Mouse (Mus musculus) stomach, embryonic 16.5 days (tissue): ENCODE results near the gene Fitm1. TPM values are rescaled to one million over a fixed set of nuclear protein-coding genes. Genes with fewer than 3 reads are reported as not detected.
A peak's percentile ranks its signal among the peaks of the same experiment; 100 is the strongest.

Experiments used
- ATAC-seq: fragments of 200-750 bp; cut with Nextera tagmentation; 2 replicates; pipeline ENCODE4 v1.8.0; 2017; ENCODE audit warnings: moderate number of reproducible peaks, moderate TSS enrichment; ENCODE audit not compliant: insufficient read depth, low FRiP score
- H3K27ac ChIP-seq: fragments of 300-500 bp; sonication (generic); 2 replicates; pipeline ENCODE4 v1.5.1; 2014; ENCODE audit warnings: low read length
- H3K27me3 ChIP-seq: fragments of 300-500 bp; sonication (generic); 2 replicates; pipeline ENCODE4 v1.6.1; 2014; ENCODE audit warnings: low read length, control low read depth, mixed read lengths; ENCODE audit not compliant: control insufficient read depth, insufficient read depth
- H3K36me3 ChIP-seq: fragments of 300-500 bp; sonication (generic); 2 replicates; pipeline ENCODE4 v1.6.1; 2014; ENCODE audit warnings: low read length; ENCODE audit not compliant: control insufficient read depth, insufficient read depth
- H3K4me1 ChIP-seq: fragments of 300-500 bp; sonication (generic); 2 replicates; pipeline ENCODE4 v1.6.1; 2014; ENCODE audit warnings: low read length, control low read depth, mixed read lengths; ENCODE audit not compliant: control insufficient read depth, insufficient read depth
- H3K4me2 ChIP-seq: fragments of 300-500 bp; sonication (generic); 2 replicates; pipeline ENCODE4 v1.6.1; 2014; ENCODE audit warnings: low read depth, low read length, mixed read lengths
- H3K4me3 ChIP-seq: fragments of 300-500 bp; sonication (generic); replicated peaks from 2 replicates; pipeline ENCODE4 v1.5.1; 2014; ENCODE audit warnings: mild to moderate bottlenecking, low read length
- H3K9ac ChIP-seq: fragments of 300-500 bp; sonication (generic); 2 replicates; pipeline ENCODE4 v1.6.1; 2014; ENCODE audit warnings: low read length
- H3K9me3 ChIP-seq: fragments of 300-500 bp; sonication (generic); replicated peaks from 2 replicates; pipeline ENCODE4 v1.6.1; 2016; ENCODE audit warnings: low read length, control low read depth; ENCODE audit not compliant: control insufficient read depth
- WGBS: fragments of 180-500 bp; shearing (Covaris S2); extraction: QIAGEN DNeasy Blood & Tissue Kit; methylation state at CpG from one replicate; pipeline ENCODE4 v1.1.7; 2014; 5-methylcytosine and 5-hydroxymethylcytosine counted together
- polyA plus RNA-seq: library from polyadenylated mRNA; unstranded; fragments of >200 nt; fragmentation: Nextera tagmentation; extraction: Ambion mirVana; gene quantifications from 2 replicates; pipeline ENCODE4 v1.2.1, GENCODE M21; 2015

Fitm1 gene
- polyA plus RNA-seq, 1 experiment from 2014 or later = 8.1 TPM

DNA sequence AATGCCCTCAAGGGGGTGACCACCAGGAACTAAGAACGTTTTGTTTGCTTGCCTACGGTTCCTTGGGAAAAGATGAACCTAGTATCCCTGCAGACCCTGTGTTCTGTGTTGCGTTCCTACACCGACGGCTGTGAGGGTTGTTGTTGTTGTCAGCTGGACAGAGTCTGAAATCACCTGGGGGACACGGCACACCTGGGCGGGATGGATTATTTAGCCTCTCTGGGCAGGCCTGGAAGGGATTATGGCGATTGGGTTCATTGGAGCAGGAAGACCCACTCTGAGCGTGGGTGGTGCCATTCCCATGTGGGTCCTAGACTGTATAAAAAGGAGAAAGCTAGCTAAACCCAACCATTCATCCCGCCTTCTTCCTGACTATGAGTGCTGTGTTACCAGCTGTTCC lies 13.6 kb upstream of the Fitm1 start:
- Histone ChIP-seq H3K4me3 (no peak overlapping the region), H3K9ac (peak overlapping the region; percentile 40), H3K36me3 (peaks cover 13% of the 10 kb centered on the region), H3K27me3 (no peaks in the 10 kb centered on the region), H3K9me3 (no peaks in the 10 kb centered on the region), H3K4me2 (0 out of 2 replicates have a peak overlapping the region, but pooled peaks have one; percentile 86), H3K4me1 (peaks cover 15% of the 10 kb centered on the region), H3K27ac (no peak overlapping the region)
- ATAC-seq = no peak
- 83% methylated on average over 10 of the region's 10 CpGs for WGBS

DNA sequence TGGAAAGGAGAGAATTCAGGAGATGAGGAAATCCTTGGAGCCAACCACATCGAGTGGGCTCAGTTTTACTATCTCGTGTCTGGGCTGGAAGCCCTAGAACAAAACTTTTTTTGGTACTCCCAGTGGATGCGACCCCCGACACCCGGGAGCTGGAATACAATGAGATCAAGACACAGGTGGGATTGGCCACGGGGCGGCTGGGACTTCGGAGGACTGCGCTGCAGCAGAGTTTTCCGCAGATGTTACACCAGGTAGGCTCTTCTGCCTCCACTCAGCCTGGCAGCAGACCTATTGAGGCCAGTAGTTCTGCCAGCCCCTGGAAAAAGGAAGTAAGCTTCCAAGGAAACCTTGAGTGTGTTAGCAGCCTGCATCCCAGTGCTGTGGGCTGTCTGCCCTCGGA lies 12.2 kb upstream of the Fitm1 start:
- no peaks in the 10 kb centered on the region for H3K9me3 ChIP-seq
- peaks cover 19% of the 10 kb centered on the region for H3K36me3 ChIP-seq
- H3K4me3 ChIP-seq = no peak overlapping the region
- 90% methylated on average over 11 of the region's 11 CpGs for WGBS
- no peak for ATAC-seq
- no peak overlapping the region for H3K9ac ChIP-seq
- H3K4me1 ChIP-seq = peaks cover 15% of the 10 kb centered on the region
- no peaks in the 10 kb centered on the region for H3K27me3 ChIP-seq
- H3K27ac ChIP-seq = no peak overlapping the region
- no peak overlapping the region for H3K4me2 ChIP-seq

DNA sequence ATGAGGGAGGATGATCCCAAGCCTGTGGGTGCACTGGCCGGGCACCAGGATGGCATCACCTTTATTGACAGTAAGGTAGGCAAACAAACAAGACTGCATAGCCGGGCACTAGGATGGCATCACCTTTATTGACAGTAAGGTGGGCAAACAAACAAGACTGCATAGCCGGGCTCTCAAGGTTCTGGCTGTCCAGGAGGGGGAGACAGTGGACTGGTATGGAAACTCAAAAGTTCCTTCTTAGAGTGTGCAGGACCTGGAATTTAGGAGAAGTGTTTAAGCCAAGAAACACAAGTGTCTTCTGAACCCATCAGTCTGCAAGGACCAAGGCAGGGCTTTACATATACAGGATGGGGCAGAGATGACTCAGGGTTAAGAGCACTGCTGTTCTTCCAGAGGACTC lies 9.7 kb upstream of the Fitm1 start:
- Histone ChIP-seq H3K4me2 (no peak overlapping the region), H3K36me3 (peaks cover 22% of the 10 kb centered on the region), H3K4me3 (no peak overlapping the region), H3K4me1 (peaks cover 13% of the 10 kb centered on the region), H3K27me3 (no peaks in the 10 kb centered on the region), H3K27ac (no peak overlapping the region), H3K9me3 (no peaks in the 10 kb centered on the region), H3K9ac (no peak overlapping the region)
- WGBS = 68% methylated on average over 3 of the region's 3 CpGs
- no peak for ATAC-seq

DNA sequence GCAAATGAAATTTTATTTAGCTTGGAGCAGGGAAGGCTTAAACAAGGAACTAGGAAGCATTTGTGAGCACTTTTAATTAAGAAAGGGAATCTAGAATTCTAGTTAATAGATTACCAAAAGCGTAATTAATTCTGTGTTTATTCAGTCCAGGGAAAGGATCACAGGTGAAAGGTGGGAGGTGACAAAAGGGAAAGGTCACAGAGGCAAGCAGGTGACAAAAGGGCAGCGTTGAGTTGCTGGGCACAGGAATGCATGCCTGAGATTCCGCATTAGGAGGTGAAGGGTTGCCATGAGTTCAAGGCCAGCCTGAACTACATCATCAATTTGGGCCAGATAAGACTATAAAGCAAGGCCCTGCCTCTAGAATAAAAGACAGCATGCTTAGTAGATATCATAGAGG lies 7.9 kb upstream of the Fitm1 start:
- H3K9ac ChIP-seq = no peak overlapping the region
- ATAC-seq = no peak
- no peak overlapping the region for H3K4me3 ChIP-seq
- no peaks in the 10 kb centered on the region for H3K4me1 ChIP-seq
- H3K36me3 ChIP-seq = peaks cover 22% of the 10 kb centered on the region
- no peak overlapping the region for H3K27ac ChIP-seq
- H3K4me2 ChIP-seq = no peak overlapping the region
- no peaks in the 10 kb centered on the region for H3K9me3 ChIP-seq
- WGBS = 80% methylated on average over 3 of the region's 3 CpGs
- no peaks in the 10 kb centered on the region for H3K27me3 ChIP-seq

DNA sequence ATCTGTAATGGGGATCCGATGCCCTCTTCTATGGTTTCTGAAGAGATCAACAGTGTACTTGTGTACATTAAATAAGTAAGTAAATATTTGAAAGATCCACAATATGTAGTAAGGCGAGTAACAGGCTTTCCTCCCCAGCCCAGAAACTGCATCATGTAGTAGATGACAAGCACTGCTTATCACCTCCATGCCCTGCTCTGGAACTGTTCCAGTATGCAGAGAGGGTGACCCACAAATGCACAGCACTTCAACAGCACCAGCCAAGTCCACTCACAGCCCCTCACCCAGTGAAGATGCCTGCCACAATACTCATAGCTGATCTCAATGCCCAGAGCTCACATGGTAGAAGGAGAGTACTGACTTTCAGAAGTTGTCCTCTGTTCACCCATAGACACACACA lies 4.8 kb upstream of the Fitm1 start:
- Histone ChIP-seq H3K36me3 (peaks cover 18% of the 10 kb centered on the region; the same call in 1 of the 2 replicates), H3K27ac (no peak overlapping the region), H3K4me2 (no peak overlapping the region), H3K27me3 (no peaks in the 10 kb centered on the region), H3K4me3 (no peak overlapping the region), H3K9me3 (no peaks in the 10 kb centered on the region), H3K9ac (no peak overlapping the region), H3K4me1 (no peaks in the 10 kb centered on the region; the same call in 1 of the 2 replicates)
- WGBS = 90% methylated on average over 2 of the region's 2 CpGs
- ATAC-seq = no peak

DNA sequence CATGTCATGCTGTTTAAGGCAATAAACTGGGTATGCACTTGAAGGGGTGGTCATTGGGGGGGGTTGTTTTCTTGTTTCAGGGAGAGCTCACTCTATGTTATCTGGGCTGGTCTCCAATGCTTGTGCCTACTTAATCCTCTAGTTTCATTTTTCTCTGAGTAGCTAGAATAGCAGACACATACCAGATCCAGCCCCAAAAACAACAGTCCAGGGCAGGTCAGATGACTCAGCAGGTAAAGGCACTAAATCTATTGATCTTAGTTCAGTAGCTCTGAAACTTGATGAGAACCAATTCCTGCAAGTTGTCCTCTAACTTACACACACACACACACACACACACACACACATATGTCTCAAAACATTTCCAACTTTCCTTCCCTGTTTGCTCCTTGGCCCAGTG lies 3.7 kb upstream of the Fitm1 start:
- no peak for ATAC-seq
- Histone ChIP-seq H3K27ac (no peak overlapping the region), H3K36me3 (0 out of 2 replicates have a peak, but pooled peaks cover 10% of the 10 kb centered on the region), H3K4me3 (no peak overlapping the region), H3K9ac (no peak overlapping the region), H3K4me1 (no peaks in the 10 kb centered on the region; the same call in 1 of the 2 replicates), H3K4me2 (no peak overlapping the region), H3K27me3 (no peaks in the 10 kb centered on the region), H3K9me3 (no peaks in the 10 kb centered on the region)

DNA sequence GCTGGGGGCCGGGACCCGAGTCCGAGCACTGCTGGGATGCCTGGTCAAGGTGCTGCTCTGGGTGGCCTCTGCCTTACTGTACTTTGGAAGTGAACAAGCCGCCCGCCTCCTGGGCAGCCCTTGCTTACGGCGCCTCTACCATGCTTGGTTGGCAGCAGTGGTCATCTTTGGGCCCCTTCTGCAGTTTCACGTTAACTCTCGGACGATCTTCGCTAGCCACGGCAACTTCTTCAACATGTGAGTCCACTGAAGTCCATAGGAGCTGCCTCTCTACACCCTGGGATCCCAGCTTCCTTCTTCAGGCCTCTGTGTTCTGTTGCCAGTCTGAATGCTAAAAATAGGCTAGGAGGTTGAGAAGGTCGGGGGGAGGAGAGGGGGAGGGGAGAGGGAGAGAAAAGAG lies 294 bp downstream of the Fitm1 start:
- Histone ChIP-seq H3K27me3 (no peaks in the 10 kb centered on the region), H3K9ac (peak overlapping the region; percentile 39; the same call in 1 of the 2 replicates), H3K27ac (no peak overlapping the region), H3K9me3 (no peaks in the 10 kb centered on the region), H3K4me3 (no peak overlapping the region), H3K4me1 (peaks cover 13% of the 10 kb centered on the region), H3K4me2 (0 out of 2 replicates have a peak overlapping the region, but pooled peaks have one; percentile 21), H3K36me3 (peaks cover 5% of the 10 kb centered on the region)
- ATAC-seq = no peak
- WGBS = 76% methylated on average over 13 of the region's 13 CpGs

DNA sequence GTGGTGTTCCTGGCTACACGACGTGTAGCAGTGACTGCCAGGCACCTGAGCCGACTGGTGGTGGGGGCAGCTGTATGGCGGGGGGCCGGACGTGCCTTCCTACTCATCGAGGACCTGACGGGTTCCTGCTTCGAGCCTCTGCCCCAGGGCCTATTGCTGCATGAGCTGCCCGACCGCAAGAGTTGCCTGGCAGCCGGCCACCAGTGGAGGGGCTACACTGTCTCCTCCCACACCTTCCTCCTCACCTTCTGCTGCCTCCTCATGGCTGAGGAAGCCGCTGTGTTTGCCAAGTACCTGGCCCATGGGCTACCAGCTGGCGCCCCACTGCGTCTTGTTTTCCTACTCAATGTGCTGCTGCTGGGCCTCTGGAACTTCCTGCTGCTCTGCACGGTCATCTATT lies 959 bp downstream of the Fitm1 start:
- 79% methylated on average over 16 of the region's 16 CpGs for WGBS
- ATAC-seq = no peak
- no peak overlapping the region for H3K4me2 ChIP-seq
- H3K27ac ChIP-seq = no peak overlapping the region
- peaks cover 13% of the 10 kb centered on the region for H3K4me1 ChIP-seq
- H3K27me3 ChIP-seq = no peaks in the 10 kb centered on the region
- H3K36me3 ChIP-seq = peaks cover 7% of the 10 kb centered on the region
- no peak overlapping the region for H3K4me3 ChIP-seq
- H3K9ac ChIP-seq = 0 out of 2 replicates have a peak overlapping the region, but pooled peaks have one; percentile 3
- H3K9me3 ChIP-seq = no peaks in the 10 kb centered on the region

DNA sequence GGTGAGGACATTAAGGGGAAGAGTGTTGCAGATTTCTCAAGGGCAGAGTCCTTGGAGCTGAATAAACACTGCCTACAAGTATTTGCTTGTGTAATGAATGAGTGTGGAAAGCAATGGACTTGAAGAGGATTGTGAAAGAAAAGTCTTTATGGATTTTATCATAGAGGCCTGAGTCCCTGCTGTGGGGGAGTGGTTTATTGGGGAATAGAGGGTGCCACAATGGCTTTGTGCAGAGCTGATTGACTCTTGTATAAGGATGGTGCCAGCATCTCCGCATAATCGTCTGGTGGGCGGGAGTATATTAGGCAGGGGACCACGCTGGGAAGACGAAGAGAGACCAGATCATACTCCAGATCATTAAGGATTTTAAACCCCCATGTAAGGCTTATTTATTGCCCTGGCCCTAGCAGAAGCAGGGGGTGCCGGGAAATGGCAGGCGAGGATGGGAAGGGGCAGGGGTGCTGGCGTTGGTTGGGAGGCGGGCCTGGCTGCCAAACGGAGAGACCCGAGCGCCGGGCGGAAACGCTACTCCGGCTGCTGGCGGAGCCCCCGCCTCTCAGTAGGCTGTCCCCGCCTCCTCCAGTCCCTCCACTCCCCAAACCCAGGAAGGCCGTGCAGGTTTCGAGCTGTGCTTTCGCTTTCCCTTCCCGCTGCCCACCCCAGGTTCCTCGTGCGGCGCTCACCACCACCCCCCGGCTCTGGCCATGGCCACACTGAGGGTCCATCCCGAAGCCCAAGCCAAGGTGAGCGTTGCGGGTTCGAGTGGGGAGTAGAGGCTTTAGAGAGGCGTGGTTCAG lies 2.7 kb downstream of the Fitm1 start, which contains the start of gene Psme1:
TSS of gene Psme1 (plus strand) at position 253 of the 797 bp plus-strand sequence.
- H3K4me3 ChIP-seq = peak within 1 kb of the TSS; percentile 98

More for the DNA sequence above, 2.7 kb downstream of the Fitm1 start, which contains the start of gene Psme1:
- under 1% methylated on average over 32 of the region's 32 CpGs for WGBS
- H3K4me1 ChIP-seq = peaks cover 13% of the 10 kb centered on the region
- H3K9me3 ChIP-seq = no peaks in the 10 kb centered on the region
- H3K4me2 ChIP-seq = peak within 1 kb of the TSS; percentile 93
- no peaks in the 10 kb centered on the region for H3K27me3 ChIP-seq
- peaks cover 7% of the 10 kb centered on the region for H3K36me3 ChIP-seq
- H3K27ac ChIP-seq = peak within 1 kb of the TSS; percentile 93
- peak; percentile 91 for ATAC-seq
- peak within 1 kb of the TSS; percentile 96 for H3K9ac ChIP-seq
